Mouse (Mus musculus): ENCODE measurements around the gene Rgma. TPM values are rescaled to one million over a fixed set of nuclear protein-coding genes. Genes with fewer than 3 reads are reported as not detected.

Rgma gene
- 74.4 and 94.5 TPM in 2 replicates for polyA plus RNA-seq (2012; rRNA removed)

DNA sequence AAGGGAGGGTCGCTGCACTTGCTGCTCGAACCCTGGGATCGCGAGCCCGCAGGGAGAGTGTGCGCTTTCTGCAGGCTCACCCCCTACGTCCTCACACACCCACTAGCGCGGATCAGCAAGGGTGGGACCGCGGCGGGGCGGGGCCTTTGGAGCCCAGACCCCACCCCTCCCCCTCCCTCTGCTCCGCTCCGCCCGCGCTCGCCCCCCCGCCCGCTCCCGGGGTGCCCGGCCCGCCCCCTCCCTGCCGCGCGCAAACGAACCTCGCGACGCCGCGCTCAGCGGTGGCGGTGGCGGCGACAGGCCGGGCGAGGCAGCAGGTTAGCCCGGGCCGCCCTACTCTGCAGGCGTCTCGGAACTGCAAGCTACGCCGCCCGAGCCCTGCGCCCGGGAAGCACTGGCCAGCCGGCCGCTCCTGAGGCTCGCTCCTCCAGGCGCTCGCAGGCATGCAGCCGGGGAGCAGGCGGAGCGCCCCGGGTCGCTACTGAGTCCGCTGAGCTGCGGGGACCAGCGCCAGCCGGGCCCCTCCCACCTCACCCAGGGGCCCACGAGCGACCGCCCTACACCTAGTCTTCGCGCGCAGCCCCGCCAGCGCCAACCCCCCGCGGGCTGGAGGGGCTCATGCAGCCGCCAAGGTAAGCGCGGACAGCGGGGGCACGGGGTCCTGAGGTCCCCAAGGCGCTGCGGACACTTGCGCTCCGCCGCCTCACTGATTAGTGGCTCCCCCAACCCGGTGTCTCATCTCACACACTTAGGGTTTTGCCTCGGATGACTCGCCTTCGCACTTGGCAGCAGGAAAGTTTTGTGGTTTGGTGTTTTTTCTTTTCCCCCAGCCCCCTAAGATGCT lies at the start of gene Rgma:
TSS of gene Rgma (plus strand) at position 253 of the 844 bp plus-strand sequence.

Other genes starting within 250 kb of the Rgma start
- 50.2 and 57.8 TPM in 2 replicates for gene Chd2, start 166.3 kb downstream of the Rgma start, polyA plus RNA-seq (2012; rRNA removed)

Measured in central nervous system, embryonic 14 days (tissue).